Mouse (Mus musculus): Measurements from ENCODE around the gene Stoml1.

DNA sequence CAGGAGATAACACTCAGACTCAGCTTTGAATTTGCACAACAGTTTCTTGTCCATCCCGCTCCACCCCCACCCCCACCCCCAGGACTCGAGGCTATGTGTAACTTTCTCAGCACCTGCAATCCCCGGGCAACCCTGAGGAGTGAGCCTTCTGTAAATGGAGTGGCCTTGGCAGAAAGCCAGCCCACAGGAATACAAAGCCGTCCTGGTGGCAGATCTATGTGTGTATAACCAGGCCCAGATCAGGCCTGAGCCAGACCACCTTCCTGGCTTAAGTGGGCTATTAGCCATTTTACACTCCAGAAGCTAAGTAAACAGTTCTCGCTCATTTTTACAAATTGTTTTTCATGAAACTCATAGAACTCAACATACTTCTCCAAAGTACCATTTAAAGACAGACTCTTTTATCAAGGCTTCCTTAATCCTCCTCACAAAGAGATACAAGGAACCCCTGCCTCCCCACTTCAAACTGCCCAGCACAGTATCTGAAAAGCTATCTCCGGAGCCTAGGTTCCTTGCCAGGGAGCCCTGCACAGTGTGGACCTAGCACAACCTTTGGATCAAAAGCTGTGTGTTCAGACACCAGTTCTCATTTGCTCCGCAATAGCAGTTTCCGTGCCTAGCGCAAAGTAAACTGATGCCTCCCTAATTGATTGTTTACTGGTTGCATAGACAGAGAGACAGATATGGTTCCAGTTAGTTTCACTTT, 11.0 kb upstream of the Stoml1 start:
- no peak for TF ChIP-seq CTCF (IDR thresholded peaks at IDR 0.05 in 2 of 3, conservative IDR thresholded peaks at IDR 0.05 in 1 of 3; ENCODE audit: control insufficient read depth in 1 of 3, insufficient read depth in 1 of 3, low read depth in 2 of 3, low read length in 3 of 3, poor library complexity in 1 of 3, severe bottlenecking in 1 of 3)
- TF ChIP-seq GABPA (IDR thresholded peaks at IDR 0.05; ENCODE audit: low read depth, low read length) = no peak
- TF ChIP-seq POLR2A (IDR thresholded peaks at IDR 0.05; ENCODE audit: control insufficient read depth in 1 of 2, insufficient read depth in 1 of 2, low read depth in 1 of 2, low read length in 2 of 2, poor library complexity in 1 of 2) = no peak
- no peak for TF ChIP-seq POLR2AphosphoS2 (IDR thresholded peaks at IDR 0.05; ENCODE audit: low read length)
- no peak for TF ChIP-seq POLR2AphosphoS5 (IDR thresholded peaks at IDR 0.05; ENCODE audit: borderline replicate concordance, low read depth, low read length)
- TF ChIP-seq USF1 (IDR thresholded peaks at IDR 0.05; ENCODE audit: low read depth, low read length) = no peak
- no peak for TF ChIP-seq ELF1 (IDR thresholded peaks at IDR 0.05; ENCODE audit: low read depth, low read length)
- no peak for TF ChIP-seq MAZ (IDR thresholded peaks at IDR 0.05; ENCODE audit: low read depth, low read length)
- TF ChIP-seq TAL1 (IDR thresholded peaks at IDR 0.05; ENCODE audit: low read length) = no peak
- TF ChIP-seq GATA1 (IDR thresholded peaks at IDR 0.05; ENCODE audit: low read depth, low read length) = no peak
- no peak for TF ChIP-seq TCF12 (IDR thresholded peaks at IDR 0.05; ENCODE audit: low read depth, low read length)
- no peak for TF ChIP-seq JUND (IDR thresholded peaks at IDR 0.05; ENCODE audit: low read depth, low read length)

Data from MEL (cell line).